Mouse (Mus musculus) forelimb bud, embryonic 11.5 days (tissue): Measurements from ENCODE around the gene Ticam1.

Experiments used
- DNase-seq: peaks from one replicate; pipeline ENCODE4 v3.0.0-alpha.2; 2012; ENCODE audit warnings: low read depth, low spot score

Gene Ticam1

GRCm38 (mm10) chr17:56290388-56291170 lies 14.0 kb upstream of the Ticam1 start:
- DNase-seq: peak; percentile 97

GRCm38 (mm10) chr17:56289371-56290331 lies 13.1 kb upstream of the Ticam1 start:
- peak; percentile 87 for DNase-seq

GRCm38 (mm10) chr17:56288866-56289265 lies 12.3 kb upstream of the Ticam1 start:
- DNase-seq: no peak

- DNase-seq: no peak
These were observed 11.2 kb upstream of the Ticam1 start for GRCm38 (mm10) chr17:56287830-56288229.

GRCm38 (mm10) chr17:56285995-56286394 lies 9.4 kb upstream of the Ticam1 start:
- no peak for DNase-seq

- no peak for DNase-seq
These were observed 6.7 kb upstream of the Ticam1 start for GRCm38 (mm10) chr17:56283316-56283715.

- DNase-seq: no peak
These were observed 6.2 kb upstream of the Ticam1 start for GRCm38 (mm10) chr17:56282802-56283201.

GRCm38 (mm10) chr17:56281193-56281592 lies 4.6 kb upstream of the Ticam1 start:
- no peak for DNase-seq

- no peak for DNase-seq
These were observed 3.0 kb upstream of the Ticam1 start for GRCm38 (mm10) chr17:56279481-56280155.

GRCm38 (mm10) chr17:56278340-56278739 lies 1.8 kb upstream of the Ticam1 start:
- DNase-seq: no peak

GRCm38 (mm10) chr17:56277567-56277893 lies 944 bp upstream of the Ticam1 start:
- DNase-seq: no peak

- no peak for DNase-seq
These were observed 625 bp downstream of the Ticam1 start for GRCm38 (mm10) chr17:56275842-56276480.

- no peak for DNase-seq
These were observed 2.6 kb downstream of the Ticam1 start for GRCm38 (mm10) chr17:56273986-56274385.

GRCm38 (mm10) chr17:56273482-56273881 lies 3.1 kb downstream of the Ticam1 start:
- DNase-seq: no peak

GRCm38 (mm10) chr17:56272644-56273043 lies 3.9 kb downstream of the Ticam1 start:
- DNase-seq: no peak

- no peak for DNase-seq
These were observed 4.9 kb downstream of the Ticam1 start for GRCm38 (mm10) chr17:56271609-56272253.

- no peak for DNase-seq
These were observed 6.8 kb downstream of the Ticam1 start for GRCm38 (mm10) chr17:56269741-56270140.

GRCm38 (mm10) chr17:56269153-56269630 lies 7.4 kb downstream of the Ticam1 start:
- DNase-seq: peak; percentile 67

- DNase-seq: no peak
These were observed 10.3 kb downstream of the Ticam1 start for GRCm38 (mm10) chr17:56266271-56266670.

- DNase-seq: no peak
These were observed 10.7 kb downstream of the Ticam1 start for GRCm38 (mm10) chr17:56265869-56266268.

GRCm38 (mm10) chr17:56265011-56265410 lies 11.6 kb downstream of the Ticam1 start:
- no peak for DNase-seq
